Mouse (Mus musculus) bone marrow macrophage, adult 2 months (primary cell): ENCODE data around the gene Sec14l2. TPM values are rescaled to one million over a fixed set of nuclear protein-coding genes. Genes with fewer than 3 reads are reported as not detected.

Experiments used
- H3K27ac ChIP-seq: 2 replicates; pipeline ENCODE4 v1.5.1; 2012; ENCODE audit warnings: low read depth, low read length; ENCODE audit not compliant: insufficient read depth
- H3K4me1 ChIP-seq: 2 replicates; pipeline ENCODE4 v1.6.1; 2012; ENCODE audit warnings: low read length; ENCODE audit not compliant: control insufficient read depth, insufficient read depth
- H3K4me3 ChIP-seq: 2 replicates; pipeline ENCODE4 v1.5.1; 2012; ENCODE audit warnings: mild to moderate bottlenecking, low read length, moderate library complexity; ENCODE audit not compliant: insufficient read depth
- CTCF ChIP-seq: IDR thresholded peaks from 2 replicates; pipeline ENCODE4 v1.5.1; 2012; ENCODE audit warnings: low read depth, mild to moderate bottlenecking, low read length, moderate library complexity
- POLR2A ChIP-seq: IDR thresholded peaks from 2 replicates; pipeline ENCODE4 v1.6.1; 2012; ENCODE audit warnings: mild to moderate bottlenecking, low read depth, low read length, borderline replicate concordance
- polyA plus RNA-seq: library from polyadenylated mRNA; stranded (reverse); fragments of >200 nt; gene quantifications from 2 replicates; pipeline ENCODE4 v1.2.4, GENCODE M21; 2012; ENCODE audit not compliant: missing spikeins, insufficient read depth, insufficient read length

The Sec14l2 gene
- polyA plus RNA-seq, 1 experiment: not detected

DNA sequence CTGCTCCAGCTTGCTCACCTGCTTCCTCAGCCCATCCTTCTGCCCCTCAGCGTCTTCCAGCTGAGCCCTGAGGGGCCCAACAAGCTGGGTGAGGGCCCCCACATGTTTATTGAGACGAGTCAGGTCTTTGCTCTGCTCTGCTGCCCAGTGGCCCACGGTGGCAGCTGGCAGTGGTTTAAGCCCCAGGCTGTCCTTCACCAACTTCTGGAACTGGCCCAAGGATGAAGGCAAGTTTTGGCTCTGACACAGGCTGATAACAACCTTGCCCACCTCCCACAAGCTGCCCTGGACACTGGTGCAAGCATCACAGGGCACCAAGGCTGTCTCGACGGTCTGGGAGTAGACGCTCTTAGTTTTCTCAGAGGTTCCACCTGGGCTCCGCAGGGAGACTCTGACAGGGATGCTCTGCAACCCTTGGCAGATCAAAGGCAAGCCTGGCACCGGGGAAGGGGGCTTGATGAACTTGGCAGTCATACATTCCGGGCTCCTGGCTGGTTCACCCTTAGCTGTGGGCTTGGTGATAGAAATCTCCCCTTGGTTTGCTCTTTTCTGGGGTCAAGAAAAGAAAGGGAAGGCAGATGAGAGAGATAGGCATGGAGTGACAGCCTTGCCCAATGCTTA lies 25.4 kb upstream of the Sec14l2 start:
- H3K4me1 ChIP-seq: no peaks in the 10 kb centered on the region
- no peak for TF ChIP-seq POLR2A
- no peak overlapping the region for H3K4me3 ChIP-seq
- no peak overlapping the region for H3K27ac ChIP-seq

GRCm38 (mm10) chr11:4148120-4148519 lies 24.9 kb upstream of the Sec14l2 start:
- no peak overlapping the region for H3K4me3 ChIP-seq
- no peaks in the 10 kb centered on the region for H3K4me1 ChIP-seq
- no peak overlapping the region for H3K27ac ChIP-seq
- TF ChIP-seq CTCF (no peak), POLR2A (no peak)

GRCm38 (mm10) chr11:4147098-4147497 lies 23.9 kb upstream of the Sec14l2 start:
- TF ChIP-seq POLR2A (no peak), CTCF (no peak)
- Histone ChIP-seq H3K27ac (no peak overlapping the region), H3K4me3 (no peak overlapping the region), H3K4me1 (peaks cover 4% of the 10 kb centered on the region)

DNA sequence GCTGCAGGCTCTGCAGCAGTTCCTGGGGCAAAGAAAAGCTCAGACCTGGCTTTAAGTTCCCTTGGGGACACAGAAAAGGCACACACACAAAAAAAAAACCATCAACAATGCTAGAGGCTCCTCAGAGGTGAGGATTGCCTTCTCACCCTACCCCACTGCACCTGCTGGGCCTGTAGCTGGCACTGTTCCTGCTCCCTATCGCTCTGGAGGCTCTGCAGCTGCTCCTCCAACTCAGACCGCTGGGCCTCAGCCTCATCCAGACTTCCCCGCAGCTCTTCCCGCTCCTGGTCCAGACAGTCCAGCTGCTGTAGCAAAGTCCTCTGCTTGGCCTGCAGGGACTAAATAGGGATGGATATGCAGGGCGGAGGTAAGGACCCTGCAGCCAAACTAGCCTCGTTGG lies 23.2 kb upstream of the Sec14l2 start:
- H3K4me3 ChIP-seq: no peak overlapping the region
- no peak for TF ChIP-seq CTCF
- TF ChIP-seq POLR2A: no peak
- H3K27ac ChIP-seq: no peak overlapping the region
- peaks cover 7% of the 10 kb centered on the region for H3K4me1 ChIP-seq

GRCm38 (mm10) chr11:4143281-4144062 lies 20.3 kb upstream of the Sec14l2 start:
- H3K4me1 ChIP-seq: peaks cover 7% of the 10 kb centered on the region
- no peak overlapping the region for H3K27ac ChIP-seq
- no peak overlapping the region for H3K4me3 ChIP-seq
- TF ChIP-seq CTCF (no peak), POLR2A (no peak)

DNA sequence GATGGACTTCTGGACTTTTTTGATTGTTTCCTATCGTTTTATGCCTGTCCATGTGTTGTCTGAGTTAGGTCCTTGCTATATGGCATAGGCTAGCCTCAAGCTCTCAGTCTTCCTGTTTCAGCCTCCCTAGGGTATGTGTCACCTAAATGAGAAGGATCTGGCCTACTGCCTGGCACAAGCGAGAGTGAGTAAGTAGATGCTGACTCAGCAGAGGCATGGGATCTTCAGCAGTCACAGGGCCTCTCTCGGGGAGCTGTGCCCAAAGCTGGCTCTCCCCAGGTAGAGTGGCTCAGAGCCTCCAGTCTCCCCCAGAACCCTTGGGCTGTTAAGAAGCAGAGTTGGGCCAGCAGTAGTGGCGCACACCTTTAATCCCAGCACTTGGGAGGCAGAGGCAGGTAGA lies 19.1 kb upstream of the Sec14l2 start:
- Histone ChIP-seq H3K4me1 (peaks cover 7% of the 10 kb centered on the region), H3K4me3 (no peak overlapping the region), H3K27ac (no peak overlapping the region)
- no peak for TF ChIP-seq POLR2A
- TF ChIP-seq CTCF: no peak

DNA sequence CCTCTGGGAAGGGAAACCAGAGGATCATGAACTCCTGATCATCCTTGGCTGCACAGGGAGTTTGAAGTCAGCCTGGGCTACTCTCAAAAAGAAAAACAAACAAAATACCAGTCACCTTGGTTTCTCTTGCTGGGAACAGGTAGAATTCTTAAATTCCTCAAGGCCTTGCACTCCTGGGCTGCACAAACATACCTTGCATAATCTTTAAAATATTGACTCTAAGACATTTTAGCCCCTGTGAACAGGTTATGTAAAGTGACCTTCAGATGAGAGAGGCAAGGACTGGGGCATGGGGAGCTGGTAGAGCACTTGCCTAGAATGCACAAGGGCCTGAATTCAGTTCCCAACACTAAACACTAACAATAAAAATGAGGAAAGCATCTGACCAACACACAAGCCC lies 18.3 kb upstream of the Sec14l2 start:
- peaks cover 7% of the 10 kb centered on the region for H3K4me1 ChIP-seq
- no peak overlapping the region for H3K27ac ChIP-seq
- TF ChIP-seq POLR2A (no peak), CTCF (no peak)
- H3K4me3 ChIP-seq: no peak overlapping the region

- H3K4me3 ChIP-seq: no peak overlapping the region
- peaks cover 10% of the 10 kb centered on the region for H3K4me1 ChIP-seq
- H3K27ac ChIP-seq: no peak overlapping the region
- TF ChIP-seq POLR2A (no peak), CTCF (no peak)
Measured at GRCm38 (mm10) chr11:4138964-4139363, 15.7 kb upstream of the Sec14l2 start.

DNA sequence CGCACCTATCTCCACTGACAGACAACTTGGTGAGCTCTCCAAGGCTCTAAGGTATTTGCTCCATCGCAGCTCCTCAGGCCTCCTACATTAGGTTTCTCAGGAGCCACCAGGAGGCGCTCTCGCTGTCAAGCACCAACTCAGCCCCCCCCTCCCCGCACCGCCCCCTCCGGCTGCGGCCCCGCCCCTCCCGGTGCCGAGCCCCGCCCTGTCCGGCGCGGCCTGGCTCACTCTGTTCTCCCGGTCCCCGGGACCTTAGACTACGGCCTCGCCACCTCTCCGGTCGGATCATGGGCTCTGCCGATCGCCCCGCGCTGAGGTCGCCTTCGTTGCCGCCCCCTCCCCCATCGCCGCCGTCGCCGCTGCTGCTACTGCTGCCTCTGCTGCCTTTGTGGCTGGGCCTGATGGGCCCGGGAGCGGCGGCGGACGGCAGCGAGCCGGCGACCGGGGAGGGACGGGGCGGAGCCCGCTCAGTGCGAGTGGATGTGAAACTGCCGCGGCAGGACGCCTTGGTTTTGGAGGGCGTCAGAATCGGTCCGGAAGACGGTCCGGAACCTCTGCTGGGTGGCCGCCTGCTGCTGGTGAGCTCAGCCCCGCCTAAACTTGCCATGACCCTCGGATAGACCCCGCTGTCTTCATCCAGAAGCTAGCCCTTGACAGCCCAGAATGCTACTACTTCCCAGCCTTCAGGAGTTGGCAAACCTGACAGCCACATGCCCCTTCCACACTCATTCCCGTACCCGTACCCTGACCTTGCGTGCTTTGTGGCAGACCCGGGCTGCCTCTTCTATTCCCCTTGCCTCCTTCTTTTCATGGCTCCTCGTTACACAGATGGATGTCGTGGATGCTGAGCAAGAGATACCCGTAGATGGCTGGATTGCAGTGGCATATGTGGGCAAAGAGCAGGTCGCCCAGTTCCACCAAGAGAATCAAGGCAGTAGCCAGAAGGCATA lies 12.0 kb upstream of the Sec14l2 start, which contains the start of gene Rnf215:
TSS of gene Rnf215 (plus strand) at position 217 of the 950 bp plus-strand sequence.
- Histone ChIP-seq H3K27ac (peak within 1 kb of the TSS; percentile 44), H3K4me1 (0 out of 2 replicates have a peak, but pooled peaks cover 3% of the 10 kb centered on the region), H3K4me3 (peak within 1 kb of the TSS; percentile 79)
- 0 out of 2 replicates have a peak, but pooled peaks have one; percentile 53 for TF ChIP-seq POLR2A
- TF ChIP-seq CTCF: peak; percentile 68
